Mouse (Mus musculus): ENCODE measurements around the gene Anapc16. TPM values are rescaled to one million over a fixed set of nuclear protein-coding genes. Genes with fewer than 3 reads are reported as not detected.

Gene Anapc16
- total RNA-seq, 1 experiment, result 54.5 TPM

DNA sequence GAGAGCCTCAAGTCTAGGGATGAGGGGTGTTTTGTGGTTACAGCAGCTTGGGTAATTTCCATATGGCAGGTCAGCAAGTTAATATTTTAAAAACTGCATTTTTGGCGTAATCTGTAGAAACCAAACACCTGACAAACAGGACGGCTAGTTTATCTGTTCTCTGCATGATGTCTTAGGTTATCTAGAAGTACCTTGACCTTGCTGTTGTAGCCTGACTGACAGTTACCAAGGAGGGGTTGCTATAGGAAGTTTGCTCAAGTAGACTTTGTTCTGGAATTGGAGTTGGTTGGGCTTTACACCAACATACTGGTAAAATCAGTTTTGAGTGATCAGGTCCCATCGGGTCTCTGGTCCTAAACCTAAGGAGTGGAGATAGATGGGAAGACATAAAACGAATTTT lies 32.8 kb upstream of the Anapc16 start:
- no peak for DNase-seq (ENCODE audit: low read depth, low spot score)
- TF ChIP-seq ZNF384 (IDR thresholded peaks at IDR 0.05; ENCODE audit: low read depth, low read length) (no peak), MAFK (IDR thresholded peaks at IDR 0.05; ENCODE audit: insufficient read depth, low read depth, low read length) (no peak), ZC3H11A (IDR thresholded peaks at IDR 0.05; ENCODE audit: borderline replicate concordance, low read depth, low read length) (no peak), HCFC1 (IDR thresholded peaks at IDR 0.05; ENCODE audit: borderline replicate concordance, insufficient read depth, low read length) (no peak), CHD2 (IDR thresholded peaks at IDR 0.05; ENCODE audit: low read depth, low read length) (no peak)
- no peak overlapping the region for H3K27ac ChIP-seq (ENCODE audit: insufficient read depth, low read depth, low read length, poor library complexity, severe bottlenecking)
- no peak overlapping the region for H3K4me3 ChIP-seq (ENCODE audit: insufficient read depth in 1 of 2, low read depth in 1 of 2, low read length in 2 of 2, poor library complexity in 1 of 2, severe bottlenecking in 1 of 2)
- no peak overlapping the region for H3K9ac ChIP-seq (ENCODE audit: insufficient read depth, low read depth, low read length, poor library complexity, severe bottlenecking)
- H3K4me1 ChIP-seq (ENCODE audit: control insufficient read depth in 2 of 2, insufficient read depth in 2 of 2, low read length in 2 of 2, poor library complexity in 1 of 2), result peaks cover 0 to 14% of the 10 kb centered on the region in 2 experiments; a peak in 2 of 4 replicates
- no peaks in the 10 kb centered on the region for H3K9me3 ChIP-seq (ENCODE audit: control insufficient read depth, insufficient read depth, low read depth, low read length)
- in situ Hi-C loops (cut with MboI; ENCODE audit: low sequenced_read_pairs in 2 of 2, unreplicated experiment in 2 of 2), result no loop called here
- no peaks in the 10 kb centered on the region for H3K36me3 ChIP-seq (ENCODE audit: control insufficient read depth, insufficient read depth, low read length, poor library complexity, severe bottlenecking)

- in situ Hi-C loops (cut with MboI; ENCODE audit: low sequenced_read_pairs in 2 of 2, unreplicated experiment in 2 of 2), result no loop called here
- no peaks in the 10 kb centered on the region for H3K36me3 ChIP-seq (ENCODE audit: control insufficient read depth, insufficient read depth, low read length, poor library complexity, severe bottlenecking)
- H3K9ac ChIP-seq (ENCODE audit: insufficient read depth, low read depth, low read length, poor library complexity, severe bottlenecking), result no peak overlapping the region
- no peak for DNase-seq (ENCODE audit: low read depth, low spot score)
- no peak overlapping the region for H3K4me3 ChIP-seq (ENCODE audit: insufficient read depth in 1 of 2, low read depth in 1 of 2, low read length in 2 of 2, poor library complexity in 1 of 2, severe bottlenecking in 1 of 2)
- no peak overlapping the region for H3K27ac ChIP-seq (ENCODE audit: insufficient read depth, low read depth, low read length, poor library complexity, severe bottlenecking)
- no peaks in the 10 kb centered on the region for H3K9me3 ChIP-seq (ENCODE audit: control insufficient read depth, insufficient read depth, low read depth, low read length)
- TF ChIP-seq MAFK (IDR thresholded peaks at IDR 0.05; ENCODE audit: insufficient read depth, low read depth, low read length) (no peak), ZC3H11A (IDR thresholded peaks at IDR 0.05; ENCODE audit: borderline replicate concordance, low read depth, low read length) (no peak), ZNF384 (IDR thresholded peaks at IDR 0.05; ENCODE audit: low read depth, low read length) (no peak), HCFC1 (IDR thresholded peaks at IDR 0.05; ENCODE audit: borderline replicate concordance, insufficient read depth, low read length) (no peak), CHD2 (IDR thresholded peaks at IDR 0.05; ENCODE audit: low read depth, low read length) (no peak)
- peaks cover 0 to 14% of the 10 kb centered on the region in 2 experiments; a peak in 2 of 4 replicates for H3K4me1 ChIP-seq (ENCODE audit: control insufficient read depth in 2 of 2, insufficient read depth in 2 of 2, low read length in 2 of 2, poor library complexity in 1 of 2)
Measured at GRCm38 (mm10) chr10:60034621-60035020, 31.7 kb upstream of the Anapc16 start.

- Histone ChIP-seq H3K9ac (ENCODE audit: insufficient read depth, low read depth, low read length, poor library complexity, severe bottlenecking) (no peak overlapping the region), H3K4me3 (ENCODE audit: insufficient read depth in 1 of 2, low read depth in 1 of 2, low read length in 2 of 2, poor library complexity in 1 of 2, severe bottlenecking in 1 of 2) (no peak overlapping the region), H3K4me1 (ENCODE audit: control insufficient read depth in 2 of 2, insufficient read depth in 2 of 2, low read length in 2 of 2, poor library complexity in 1 of 2) (peaks cover 0 to 18% of the 10 kb centered on the region in 2 experiments; a peak in 2 of 4 replicates), H3K36me3 (ENCODE audit: control insufficient read depth, insufficient read depth, low read length, poor library complexity, severe bottlenecking) (no peaks in the 10 kb centered on the region), H3K27ac (ENCODE audit: insufficient read depth, low read depth, low read length, poor library complexity, severe bottlenecking) (peak overlapping the region; percentile 56; the same call in 1 of the 2 replicates), H3K9me3 (ENCODE audit: control insufficient read depth, insufficient read depth, low read depth, low read length) (no peaks in the 10 kb centered on the region)
- no peak for DNase-seq (ENCODE audit: low read depth, low spot score)
- in situ Hi-C loops (cut with MboI; ENCODE audit: low sequenced_read_pairs in 2 of 2, unreplicated experiment in 2 of 2), result no loop called here
- TF ChIP-seq ZC3H11A (IDR thresholded peaks at IDR 0.05; ENCODE audit: borderline replicate concordance, low read depth, low read length) (no peak), MAFK (IDR thresholded peaks at IDR 0.05; ENCODE audit: insufficient read depth, low read depth, low read length) (no peak), ZNF384 (IDR thresholded peaks at IDR 0.05; ENCODE audit: low read depth, low read length) (no peak), CHD2 (IDR thresholded peaks at IDR 0.05; ENCODE audit: low read depth, low read length) (no peak), HCFC1 (IDR thresholded peaks at IDR 0.05; ENCODE audit: borderline replicate concordance, insufficient read depth, low read length) (no peak)
Measured at GRCm38 (mm10) chr10:60033064-60033463, 30.1 kb upstream of the Anapc16 start.

GRCm38 (mm10) chr10:60032622-60033021 lies 29.7 kb upstream of the Anapc16 start:
- Histone ChIP-seq H3K36me3 (ENCODE audit: control insufficient read depth, insufficient read depth, low read length, poor library complexity, severe bottlenecking) (no peaks in the 10 kb centered on the region), H3K9ac (ENCODE audit: insufficient read depth, low read depth, low read length, poor library complexity, severe bottlenecking) (no peak overlapping the region), H3K9me3 (ENCODE audit: control insufficient read depth, insufficient read depth, low read depth, low read length) (no peaks in the 10 kb centered on the region), H3K4me1 (ENCODE audit: control insufficient read depth in 2 of 2, insufficient read depth in 2 of 2, low read length in 2 of 2, poor library complexity in 1 of 2) (peaks cover 0 to 18% of the 10 kb centered on the region in 2 experiments; a peak in 2 of 4 replicates), H3K4me3 (ENCODE audit: insufficient read depth in 1 of 2, low read depth in 1 of 2, low read length in 2 of 2, poor library complexity in 1 of 2, severe bottlenecking in 1 of 2) (no peak overlapping the region), H3K27ac (ENCODE audit: insufficient read depth, low read depth, low read length, poor library complexity, severe bottlenecking) (peak overlapping the region; percentile 80)
- peak; percentile 7 for DNase-seq (ENCODE audit: low read depth, low spot score)
- TF ChIP-seq HCFC1 (IDR thresholded peaks at IDR 0.05; ENCODE audit: borderline replicate concordance, insufficient read depth, low read length) (no peak), MAFK (IDR thresholded peaks at IDR 0.05; ENCODE audit: insufficient read depth, low read depth, low read length) (no peak), ZC3H11A (IDR thresholded peaks at IDR 0.05; ENCODE audit: borderline replicate concordance, low read depth, low read length) (no peak), ZNF384 (IDR thresholded peaks at IDR 0.05; ENCODE audit: low read depth, low read length) (peak; percentile 32; the same call in 1 of the 2 replicates), CHD2 (IDR thresholded peaks at IDR 0.05; ENCODE audit: low read depth, low read length) (no peak)
- in situ Hi-C loops (cut with MboI; ENCODE audit: low sequenced_read_pairs in 2 of 2, unreplicated experiment in 2 of 2), result no loop called here

All from ES-E14 (cell line).